Mouse (Mus musculus) hindbrain, embryonic 12.5 days (tissue): ENCODE measurements around the gene Ankrd50. TPM values are rescaled to one million over a fixed set of nuclear protein-coding genes. Genes with fewer than 3 reads are reported as not detected.

Experiments
- ATAC-seq: fragments of 200-750 bp; cut with Nextera tagmentation; 2 replicates; pipeline ENCODE4 v1.8.0; 2017; ENCODE audit warnings: moderate TSS enrichment; ENCODE audit not compliant: low FRiP score
- H3K27ac ChIP-seq: fragments of 300-500 bp; sonication (generic); 2 replicates; pipeline ENCODE4 v1.5.1; 2016; ENCODE audit warnings: mild to moderate bottlenecking
- H3K27me3 ChIP-seq: fragments of 300-500 bp; sonication (generic); 2 replicates; pipeline ENCODE4 v1.6.1; 2016; ENCODE audit warnings: mild to moderate bottlenecking
- H3K36me3 ChIP-seq: fragments of 300-500 bp; sonication (generic); 2 replicates; pipeline ENCODE4 v1.6.1; 2016; ENCODE audit warnings: mild to moderate bottlenecking
- H3K4me1 ChIP-seq: fragments of 300-500 bp; sonication (generic); 2 replicates; pipeline ENCODE4 v1.6.1; 2016
- H3K4me2 ChIP-seq: fragments of 300-500 bp; sonication (generic); replicated peaks from 2 replicates; pipeline ENCODE4 v1.6.1; 2016; ENCODE audit warnings: mild to moderate bottlenecking
- H3K4me3 ChIP-seq: fragments of 300-500 bp; sonication (generic); 2 replicates; pipeline ENCODE4 v1.5.1; 2016; ENCODE audit warnings: mild to moderate bottlenecking
- H3K9ac ChIP-seq: fragments of 300-500 bp; sonication (generic); 2 replicates; pipeline ENCODE4 v1.6.1; 2016; ENCODE audit warnings: mild to moderate bottlenecking, moderate library complexity
- H3K9me3 ChIP-seq: fragments of 300-500 bp; sonication (generic); replicated peaks from 2 replicates; pipeline ENCODE4 v1.6.1; 2016; ENCODE audit warnings: mild to moderate bottlenecking
- WGBS: fragments of 180-500 bp; shearing (Covaris S2); methylation state at CpG from one replicate; pipeline ENCODE4 v1.1.7; 2016; 5-methylcytosine and 5-hydroxymethylcytosine counted together
- polyA plus RNA-seq: library from polyadenylated mRNA; unstranded; fragments of >200 nt; fragmentation: Nextera tagmentation; extraction: Ambion mirVana; gene quantifications from 2 replicates; pipeline ENCODE4 v1.2.1, GENCODE M21; 2016

Ankrd50 gene
- polyA plus RNA-seq = 46.4 and 53.8 TPM in 2 replicates

DNA sequence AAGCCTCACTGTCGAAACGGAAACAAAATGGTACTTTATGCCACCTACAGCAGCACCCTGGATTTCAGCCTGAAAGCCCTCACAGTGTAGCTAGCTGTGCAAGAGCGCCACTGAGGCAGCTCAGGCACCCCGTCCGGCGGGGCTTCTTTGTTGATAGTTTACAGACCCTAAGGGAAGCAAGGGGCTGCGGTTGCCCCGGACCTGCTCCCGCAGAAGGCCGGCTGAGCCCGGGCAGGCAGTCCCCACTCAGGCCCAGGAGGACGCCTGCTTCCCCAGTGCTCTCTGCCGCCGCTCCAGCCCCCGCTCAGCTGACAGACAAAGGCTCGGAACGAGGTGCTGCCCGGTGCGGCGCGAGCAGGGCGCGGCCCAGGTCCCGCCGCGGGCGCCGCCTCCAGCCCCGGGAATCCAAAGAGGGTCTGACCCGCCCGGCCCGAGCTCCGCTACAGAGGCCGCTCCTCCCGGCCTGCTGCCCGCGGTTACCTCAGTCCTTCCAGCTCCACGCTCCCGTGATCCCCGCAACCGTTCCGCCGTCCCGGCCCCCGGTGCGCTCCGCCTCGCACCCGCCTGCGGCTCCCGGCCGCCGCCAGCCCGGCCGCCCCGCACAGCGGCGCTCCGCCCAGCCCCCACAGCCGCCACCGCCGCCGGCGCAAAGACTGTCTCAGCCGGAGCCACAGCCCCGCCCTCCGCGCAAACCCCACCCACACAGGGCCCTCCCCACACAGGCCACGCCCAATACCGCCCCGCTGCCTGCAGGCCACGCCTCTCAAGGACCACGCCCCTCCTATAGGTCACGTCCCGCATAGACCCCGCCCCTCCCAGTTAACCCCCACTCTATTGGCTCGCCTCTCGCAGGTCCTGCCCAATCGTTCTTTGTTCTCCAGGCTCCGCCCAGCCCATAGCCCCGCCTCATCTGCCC is at the start of gene Ankrd50:
Ankrd50 (minus strand) TSS at position 654 of the 916 bp plus-strand sequence.
- no peaks in the 10 kb centered on the region for H3K27me3 ChIP-seq
- H3K9ac ChIP-seq = peak within 1 kb of the TSS; percentile 93
- under 1% methylated on average over 73 of the region's 81 CpGs for WGBS
- H3K4me3 ChIP-seq = peak within 1 kb of the TSS; percentile 80
- H3K9me3 ChIP-seq = no peaks in the 10 kb centered on the region
- ATAC-seq = peak; percentile 98
- peaks cover 37% of the 10 kb centered on the region for H3K4me1 ChIP-seq
- peak within 1 kb of the TSS; percentile 97 for H3K27ac ChIP-seq
- H3K4me2 ChIP-seq = peak within 1 kb of the TSS; percentile 85
- H3K36me3 ChIP-seq = peaks cover 12% of the 10 kb centered on the region; the same call in 1 of the 2 replicates

DNA sequence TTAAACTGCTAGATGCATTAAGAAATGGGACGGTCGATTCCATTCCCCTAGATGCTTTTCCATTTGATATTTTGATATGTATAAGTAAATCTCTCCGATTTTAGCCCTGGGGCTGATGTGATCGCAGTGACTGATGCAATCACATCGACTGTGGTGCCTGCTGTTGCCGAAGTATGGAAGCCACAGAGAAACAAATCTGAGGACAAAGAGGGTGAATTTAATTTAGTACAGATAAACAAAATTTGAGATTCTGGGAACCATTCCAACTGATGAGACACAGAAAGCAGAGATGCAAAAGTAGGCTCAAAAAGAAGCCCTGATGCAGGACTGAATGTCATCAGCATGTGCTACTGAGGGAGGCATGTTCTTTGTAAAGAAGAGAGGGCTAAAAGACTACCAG is 49.6 kb upstream of the Ankrd50 start:
- no peaks in the 10 kb centered on the region for H3K4me1 ChIP-seq
- H3K4me2 ChIP-seq = no peak overlapping the region
- no peak for ATAC-seq
- 91% methylated on average over 6 of the region's 6 CpGs for WGBS
- H3K27me3 ChIP-seq = no peaks in the 10 kb centered on the region
- no peak overlapping the region for H3K27ac ChIP-seq
- H3K9ac ChIP-seq = no peak overlapping the region
- H3K36me3 ChIP-seq = no peaks in the 10 kb centered on the region
- no peak overlapping the region for H3K4me3 ChIP-seq
- no peaks in the 10 kb centered on the region for H3K9me3 ChIP-seq

DNA sequence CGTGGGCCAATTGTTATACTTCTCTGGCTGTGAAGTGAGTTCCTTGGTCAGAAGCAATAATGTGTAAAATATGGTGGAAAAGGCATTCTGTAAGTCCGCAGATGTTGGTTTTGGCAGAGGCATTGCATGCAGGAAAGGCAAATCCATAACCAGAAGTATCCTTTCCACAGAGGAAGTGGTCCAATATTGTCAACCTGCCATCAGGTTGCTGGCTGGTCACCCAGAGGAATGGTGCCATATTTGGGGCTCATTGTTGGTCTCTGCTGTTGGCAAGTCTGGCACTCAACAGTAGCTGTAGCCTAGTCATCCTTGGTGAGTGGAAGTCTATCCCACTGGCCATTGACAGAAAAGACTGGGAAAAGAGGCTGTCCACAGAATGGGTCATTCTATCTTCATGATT is 35.8 kb upstream of the Ankrd50 start:
- no peak overlapping the region for H3K4me2 ChIP-seq
- no peaks in the 10 kb centered on the region for H3K9me3 ChIP-seq
- H3K4me3 ChIP-seq = no peak overlapping the region
- no peak overlapping the region for H3K9ac ChIP-seq
- no peaks in the 10 kb centered on the region for H3K27me3 ChIP-seq
- H3K4me1 ChIP-seq = no peaks in the 10 kb centered on the region
- H3K27ac ChIP-seq = no peak overlapping the region
- ATAC-seq = no peak
- H3K36me3 ChIP-seq = no peaks in the 10 kb centered on the region
- 85% methylated on average over 2 of the region's 2 CpGs for WGBS

DNA sequence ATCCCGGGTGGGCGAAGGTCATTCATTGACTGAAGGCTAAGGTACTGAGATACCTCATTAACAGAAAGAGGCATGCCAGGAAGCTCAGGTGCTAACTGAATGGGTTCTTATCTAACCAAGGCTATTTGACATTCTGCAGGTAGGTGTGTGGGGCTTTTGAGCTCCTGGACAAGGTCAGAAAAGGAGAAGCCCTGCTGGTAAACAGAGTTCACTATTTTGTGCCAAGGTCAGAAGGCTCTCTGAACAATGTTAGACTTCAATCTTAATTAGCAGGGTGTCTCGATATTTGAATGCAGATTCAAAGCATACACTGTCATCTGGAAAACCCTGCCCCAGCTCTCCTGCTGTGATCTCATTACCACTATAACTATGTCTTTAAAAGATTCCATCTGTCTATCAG is 35.3 kb upstream of the Ankrd50 start:
- H3K9ac ChIP-seq = no peak overlapping the region
- H3K9me3 ChIP-seq = no peaks in the 10 kb centered on the region
- no peaks in the 10 kb centered on the region for H3K36me3 ChIP-seq
- no peak overlapping the region for H3K4me2 ChIP-seq
- H3K4me1 ChIP-seq = no peaks in the 10 kb centered on the region
- H3K27me3 ChIP-seq = no peaks in the 10 kb centered on the region
- H3K4me3 ChIP-seq = no peak overlapping the region
- ATAC-seq = no peak
- no peak overlapping the region for H3K27ac ChIP-seq
- WGBS = 79% methylated on average over 3 of the region's 3 CpGs

DNA sequence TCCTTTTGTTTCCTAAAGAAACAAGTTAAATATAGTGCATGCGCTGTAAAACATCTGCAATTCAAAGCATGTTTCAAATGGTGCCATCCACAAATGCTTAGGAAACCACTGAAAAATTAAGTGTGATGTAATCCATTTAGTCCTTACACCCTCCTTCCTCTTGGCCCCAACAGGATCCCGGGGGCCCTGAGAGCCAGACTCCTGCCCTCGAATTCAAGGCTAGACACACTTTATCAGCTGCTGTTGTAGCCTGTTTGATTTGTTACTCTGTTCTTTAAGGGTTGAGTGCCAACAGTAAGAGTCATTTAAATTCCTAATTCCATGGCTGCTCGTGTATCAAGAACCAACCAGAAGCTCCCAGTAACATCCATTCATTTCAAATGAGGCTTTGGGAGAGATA is 19.0 kb upstream of the Ankrd50 start:
- Histone ChIP-seq H3K4me1 (0 out of 2 replicates have a peak, but pooled peaks cover 2% of the 10 kb centered on the region), H3K27ac (no peak overlapping the region), H3K4me2 (no peak overlapping the region), H3K9ac (no peak overlapping the region), H3K9me3 (no peaks in the 10 kb centered on the region), H3K4me3 (no peak overlapping the region), H3K36me3 (no peaks in the 10 kb centered on the region), H3K27me3 (no peaks in the 10 kb centered on the region)
- ATAC-seq = no peak
- 76% methylated on average over 4 of the region's 4 CpGs for WGBS

DNA sequence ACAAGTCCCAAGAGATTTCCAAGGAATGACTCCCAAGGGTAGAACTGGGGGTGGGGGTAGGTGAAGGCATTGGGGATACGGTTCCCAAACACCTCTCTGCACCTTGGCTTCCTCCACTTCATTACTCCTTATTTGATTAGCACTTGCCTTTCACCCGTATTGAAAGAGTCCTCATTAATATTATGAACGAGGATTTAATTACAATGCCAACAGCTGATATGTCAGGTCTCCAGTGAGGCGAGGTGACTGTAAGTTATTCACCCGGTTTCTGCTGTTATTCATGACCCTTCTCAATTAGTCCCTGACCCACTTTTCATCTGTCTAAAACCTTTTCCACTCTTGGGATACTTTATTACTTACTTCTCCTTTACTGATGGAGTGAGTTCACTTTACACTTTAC is 17.5 kb upstream of the Ankrd50 start:
- H3K9ac ChIP-seq = no peak overlapping the region
- H3K36me3 ChIP-seq = no peaks in the 10 kb centered on the region
- WGBS = 51% methylated on average over 5 of the region's 5 CpGs
- no peak overlapping the region for H3K27ac ChIP-seq
- ATAC-seq = no peak
- 0 out of 2 replicates have a peak, but pooled peaks cover 2% of the 10 kb centered on the region for H3K27me3 ChIP-seq
- no peak overlapping the region for H3K4me3 ChIP-seq
- H3K4me2 ChIP-seq = no peak overlapping the region
- no peaks in the 10 kb centered on the region for H3K9me3 ChIP-seq
- H3K4me1 ChIP-seq = 0 out of 2 replicates have a peak, but pooled peaks cover 2% of the 10 kb centered on the region

DNA sequence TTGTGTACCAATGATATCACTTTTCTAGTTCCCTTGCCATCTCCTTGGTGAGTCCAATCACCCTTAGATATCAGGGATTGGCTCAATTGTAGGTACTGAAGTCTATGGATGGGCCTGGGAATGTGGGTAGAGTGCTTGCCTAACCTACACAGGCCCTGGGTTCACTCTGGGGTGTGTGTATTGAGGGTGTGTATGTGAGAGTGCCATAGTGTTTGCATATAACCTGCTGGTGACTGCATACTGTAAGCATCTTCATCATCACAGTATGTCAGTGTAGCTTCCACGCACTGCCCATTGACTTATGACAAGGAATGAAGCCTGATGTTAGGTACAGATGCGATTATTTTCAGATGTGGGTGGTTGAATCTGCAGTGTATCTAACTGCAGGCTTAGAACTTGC is 17.1 kb upstream of the Ankrd50 start:
- H3K4me3 ChIP-seq = no peak overlapping the region
- H3K9me3 ChIP-seq = no peaks in the 10 kb centered on the region
- H3K4me2 ChIP-seq = no peak overlapping the region
- 0 out of 2 replicates have a peak, but pooled peaks cover 2% of the 10 kb centered on the region for H3K4me1 ChIP-seq
- no peak overlapping the region for H3K27ac ChIP-seq
- WGBS = 87% methylated on average over 2 of the region's 2 CpGs
- no peaks in the 10 kb centered on the region for H3K36me3 ChIP-seq
- H3K27me3 ChIP-seq = 0 out of 2 replicates have a peak, but pooled peaks cover 2% of the 10 kb centered on the region
- no peak for ATAC-seq
- H3K9ac ChIP-seq = no peak overlapping the region

DNA sequence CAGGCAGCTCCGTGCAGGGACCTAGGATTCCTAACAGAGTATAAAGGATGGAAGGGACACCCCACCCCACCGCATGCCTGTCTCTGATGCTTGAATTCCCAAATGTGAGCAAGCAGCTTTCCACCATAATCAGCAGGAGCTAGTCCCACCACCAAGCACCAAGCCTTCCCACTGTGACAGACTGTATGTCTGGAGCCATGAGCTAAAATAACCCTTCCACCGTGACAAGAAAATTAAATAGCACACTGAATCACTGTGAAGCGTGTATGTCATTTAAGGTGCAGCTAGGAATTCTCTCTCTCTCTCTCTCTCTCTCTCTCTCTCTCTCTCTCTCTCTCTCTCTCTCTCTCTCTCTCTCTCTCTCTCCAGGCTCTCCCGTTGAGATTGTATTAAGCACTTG is 16.7 kb upstream of the Ankrd50 start:
- no peak overlapping the region for H3K4me2 ChIP-seq
- H3K4me1 ChIP-seq = 0 out of 2 replicates have a peak, but pooled peaks cover 2% of the 10 kb centered on the region

DNA sequence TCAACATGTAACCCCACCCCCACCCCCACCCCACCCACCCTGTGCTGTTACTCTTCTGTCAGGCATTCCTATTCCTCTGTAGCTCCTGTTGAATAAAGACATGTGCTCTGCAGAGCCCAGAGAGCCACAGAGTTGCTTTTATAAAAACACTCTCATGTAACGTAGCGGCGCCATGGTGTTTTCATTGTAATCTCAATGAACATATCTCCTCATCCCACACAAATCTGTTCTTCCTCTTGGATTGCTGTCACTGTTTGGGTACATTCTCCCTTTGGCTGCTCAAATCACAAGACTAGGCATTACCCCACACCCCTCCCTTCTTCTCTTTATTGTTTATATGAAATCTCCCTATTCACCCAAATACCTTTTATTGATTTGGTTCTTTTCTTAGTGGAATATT is 13.9 kb upstream of the Ankrd50 start:
- 0 out of 2 replicates have a peak, but pooled peaks cover 2% of the 10 kb centered on the region for H3K4me1 ChIP-seq
- WGBS = 86% methylated on average over 3 of the region's 3 CpGs

More for the DNA sequence above, 16.7 kb upstream of the Ankrd50 start:
- Histone ChIP-seq H3K9ac (no peak overlapping the region), H3K27ac (no peak overlapping the region), H3K9me3 (no peaks in the 10 kb centered on the region), H3K4me3 (no peak overlapping the region), H3K27me3 (0 out of 2 replicates have a peak, but pooled peaks cover 2% of the 10 kb centered on the region), H3K36me3 (no peaks in the 10 kb centered on the region)
- no peak for ATAC-seq
- 72% methylated on average over 5 of the region's 5 CpGs for WGBS

DNA sequence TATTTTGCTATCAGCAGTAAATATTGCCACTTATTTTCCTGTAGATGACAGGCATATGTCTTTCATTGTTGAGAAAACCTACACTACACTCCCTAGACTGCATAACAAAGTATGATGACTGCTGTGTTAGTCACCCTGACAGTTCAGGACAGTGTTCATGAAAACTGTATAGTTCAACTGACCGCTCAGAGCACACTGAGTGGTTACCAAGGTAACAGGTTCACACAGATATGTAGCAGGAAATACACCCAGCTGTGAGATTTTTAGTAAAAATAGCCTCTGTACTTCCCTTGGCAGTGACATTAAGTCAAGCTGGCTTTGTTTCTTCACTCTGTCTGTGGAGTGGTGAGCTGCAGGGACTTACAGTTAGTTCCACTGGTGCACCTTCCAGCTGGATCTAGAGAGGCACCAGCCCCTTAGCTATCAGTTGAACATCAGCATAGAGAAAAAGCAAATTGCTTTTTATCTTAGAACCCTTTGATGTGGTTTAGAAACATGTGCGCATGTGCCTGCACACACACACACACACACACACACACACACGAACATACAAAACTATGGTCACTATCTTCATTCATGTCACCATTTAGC is 12.2 kb upstream of the Ankrd50 start:
- Histone ChIP-seq H3K9me3 (no peaks in the 10 kb centered on the region), H3K4me1 (0 out of 2 replicates have a peak, but pooled peaks cover 2% of the 10 kb centered on the region), H3K4me3 (no peak overlapping the region), H3K36me3 (no peaks in the 10 kb centered on the region), H3K27ac (no peak overlapping the region), H3K9ac (no peak overlapping the region), H3K4me2 (no peak overlapping the region), H3K27me3 (0 out of 2 replicates have a peak, but pooled peaks cover 2% of the 10 kb centered on the region)
- no peak for ATAC-seq
- 78% methylated on average over 3 of the region's 3 CpGs for WGBS

More for the DNA sequence above, 13.9 kb upstream of the Ankrd50 start:
- H3K4me3 ChIP-seq = no peak overlapping the region
- H3K9ac ChIP-seq = no peak overlapping the region
- no peaks in the 10 kb centered on the region for H3K9me3 ChIP-seq
- 0 out of 2 replicates have a peak, but pooled peaks cover 2% of the 10 kb centered on the region for H3K27me3 ChIP-seq
- ATAC-seq = no peak
- no peak overlapping the region for H3K4me2 ChIP-seq
- no peak overlapping the region for H3K27ac ChIP-seq
- H3K36me3 ChIP-seq = no peaks in the 10 kb centered on the region

DNA sequence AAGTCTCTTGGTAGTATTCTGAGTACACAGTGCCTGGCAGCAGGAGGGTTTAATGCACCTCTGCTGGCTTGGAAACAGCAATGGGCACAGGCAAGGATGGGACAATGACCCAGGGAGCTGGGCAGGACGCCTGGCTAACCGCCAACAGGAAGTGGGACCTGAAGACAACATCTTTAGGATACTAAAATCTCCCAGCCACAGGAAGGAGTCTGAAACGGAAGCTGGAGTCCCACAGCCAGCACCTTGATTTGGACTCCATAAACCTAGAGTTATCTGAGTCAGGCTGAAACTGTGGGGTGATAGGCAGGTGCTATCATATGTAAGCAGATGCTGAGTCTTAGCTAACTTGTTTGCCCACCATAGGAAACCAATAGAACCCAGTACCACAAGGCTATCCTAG is 7.1 kb upstream of the Ankrd50 start:
- Histone ChIP-seq H3K4me1 (no peaks in the 10 kb centered on the region), H3K9ac (no peak overlapping the region), H3K27ac (no peak overlapping the region), H3K27me3 (no peaks in the 10 kb centered on the region), H3K36me3 (no peaks in the 10 kb centered on the region), H3K9me3 (no peaks in the 10 kb centered on the region), H3K4me3 (no peak overlapping the region), H3K4me2 (no peak overlapping the region)
- 82% methylated on average over 3 of the region's 3 CpGs for WGBS
- no peak for ATAC-seq

DNA sequence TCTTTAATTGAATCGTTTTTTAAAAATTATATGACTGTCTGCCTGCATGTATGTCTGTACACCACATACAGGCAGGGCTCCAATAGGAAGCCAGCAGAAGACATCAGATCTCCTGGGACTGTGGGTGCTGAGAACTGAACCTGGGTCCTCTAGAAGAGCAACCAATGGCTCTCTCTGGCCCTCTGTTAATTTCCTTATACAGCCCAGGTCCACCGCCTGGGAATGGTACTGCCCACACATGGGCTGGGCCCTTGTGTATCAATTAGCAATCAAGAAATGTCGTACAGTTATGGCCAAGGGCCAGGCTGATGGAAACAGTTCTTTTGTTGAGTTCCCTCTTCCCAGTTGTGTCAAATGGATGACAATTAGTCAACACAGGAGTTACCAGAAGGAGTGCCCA is 6.6 kb upstream of the Ankrd50 start:
- Histone ChIP-seq H3K9me3 (no peaks in the 10 kb centered on the region), H3K4me2 (no peak overlapping the region), H3K27me3 (no peaks in the 10 kb centered on the region), H3K27ac (no peak overlapping the region), H3K9ac (no peak overlapping the region), H3K4me3 (no peak overlapping the region), H3K4me1 (no peaks in the 10 kb centered on the region), H3K36me3 (no peaks in the 10 kb centered on the region)
- ATAC-seq = no peak
- WGBS = 83% methylated on average over 3 of the region's 3 CpGs
